Mouse (Mus musculus): ENCODE data around the gene Pex16. TPM values are rescaled to one million over a fixed set of nuclear protein-coding genes. Genes with fewer than 3 reads are reported as not detected.
A peak's percentile ranks its signal among the peaks of the same experiment; 100 is the strongest.

Gene Pex16
- 10 to 100 TPM; 34.9 to 36.1 TPM for total RNA-seq (2021)
- long read RNA-seq, experiment 1, transcript Pex16-201 (11 exons, 1,392 nt): major isoform, 19 of 34 reads
- long read RNA-seq, experiment 1, partial matches to known transcripts: 4 of 34 reads
- long read RNA-seq, experiment 1, other reads (novel, unspliced or antisense): 11 of 34 reads
- long read RNA-seq, experiment 2, transcript Pex16-201 (11 exons, 1,392 nt): major isoform, 14 of 34 reads
- long read RNA-seq, experiment 2, partial matches to known transcripts: 9 of 34 reads
- long read RNA-seq, experiment 2, other reads (novel, unspliced or antisense): 11 of 34 reads

GRCm38 (mm10) chr2:92374514-92374913 is at the start of gene Pex16, which contains the start of gene Large2:
TSS of gene Pex16 (plus strand) at chr2:92374676.
TSS of gene Large2 (minus strand) at chr2:92374869.
- no peak for TF ChIP-seq CTCF (conservative IDR thresholded peaks at IDR 0.05)
- no peak for DNase-seq (ENCODE audit: low spot score in 2 of 2)
- Histone ChIP-seq H3K4me3 (peak within 1 kb of the TSS; percentile 94), H3K27ac (peak within 1 kb of the TSS; percentile 93)

- no peak for TF ChIP-seq CTCF (conservative IDR thresholded peaks at IDR 0.05)
- Histone ChIP-seq H3K27ac (no peak overlapping the region), H3K4me3 (no peak overlapping the region)
- DNase-seq (ENCODE audit: low spot score in 2 of 2): no peak
Observed at GRCm38 (mm10) chr2:92325676-92326075, 48.8 kb upstream of the Pex16 start.

GRCm38 (mm10) chr2:92326221-92326620 is 48.3 kb upstream of the Pex16 start:
- DNase-seq (ENCODE audit: low spot score in 2 of 2): no peak
- no peak overlapping the region for H3K4me3 ChIP-seq
- no peak for TF ChIP-seq CTCF (conservative IDR thresholded peaks at IDR 0.05)
- H3K27ac ChIP-seq: no peak overlapping the region

- Histone ChIP-seq H3K4me3 (no peak overlapping the region), H3K27ac (no peak overlapping the region)
- TF ChIP-seq CTCF (conservative IDR thresholded peaks at IDR 0.05): no peak
- DNase-seq (ENCODE audit: low spot score in 2 of 2): no peak
Observed at GRCm38 (mm10) chr2:92327601-92328000, 46.9 kb upstream of the Pex16 start.

GRCm38 (mm10) chr2:92328206-92328605 is 46.3 kb upstream of the Pex16 start:
- Histone ChIP-seq H3K4me3 (no peak overlapping the region), H3K27ac (no peak overlapping the region)
- no peak for DNase-seq (ENCODE audit: low spot score in 2 of 2)
- no peak for TF ChIP-seq CTCF (conservative IDR thresholded peaks at IDR 0.05)

GRCm38 (mm10) chr2:92330840-92331239 is 43.6 kb upstream of the Pex16 start:
- TF ChIP-seq CTCF (conservative IDR thresholded peaks at IDR 0.05): peak; percentile 87
- no peak overlapping the region for H3K4me3 ChIP-seq
- peak; percentile 56 to 64 for DNase-seq (ENCODE audit: low spot score in 2 of 2)
- H3K27ac ChIP-seq: no peak overlapping the region; the same call in 1 of the 2 replicates

- no peak for DNase-seq (ENCODE audit: low spot score in 2 of 2)
- TF ChIP-seq CTCF (conservative IDR thresholded peaks at IDR 0.05): no peak
- Histone ChIP-seq H3K4me3 (no peak overlapping the region), H3K27ac (no peak overlapping the region)
Observed at GRCm38 (mm10) chr2:92331410-92331809, 43.1 kb upstream of the Pex16 start.

- TF ChIP-seq CTCF (conservative IDR thresholded peaks at IDR 0.05): no peak
- no peak overlapping the region for H3K4me3 ChIP-seq
- no peak for DNase-seq (ENCODE audit: low spot score in 2 of 2)
- no peak overlapping the region for H3K27ac ChIP-seq
Observed at GRCm38 (mm10) chr2:92331871-92332270, 42.6 kb upstream of the Pex16 start.

GRCm38 (mm10) chr2:92342418-92342817 is 32.1 kb upstream of the Pex16 start:
- no peak for DNase-seq (ENCODE audit: low spot score in 2 of 2)
- H3K27ac ChIP-seq: no peak overlapping the region
- no peak overlapping the region for H3K4me3 ChIP-seq

GRCm38 (mm10) chr2:92347191-92347590 is 27.3 kb upstream of the Pex16 start:
- TF ChIP-seq CTCF (conservative IDR thresholded peaks at IDR 0.05): no peak
- Histone ChIP-seq H3K4me3 (no peak overlapping the region), H3K27ac (no peak overlapping the region)
- DNase-seq (ENCODE audit: low spot score in 2 of 2): no peak

More at GRCm38 (mm10) chr2:92342418-92342817, 32.1 kb upstream of the Pex16 start:
- TF ChIP-seq CTCF (conservative IDR thresholded peaks at IDR 0.05): no peak

- H3K27ac ChIP-seq: peak overlapping the region; percentile 50
- no peak for DNase-seq (ENCODE audit: low spot score in 2 of 2)
- no peak overlapping the region for H3K4me3 ChIP-seq
- TF ChIP-seq CTCF (conservative IDR thresholded peaks at IDR 0.05): no peak
Observed at GRCm38 (mm10) chr2:92349589-92350425, 24.7 kb upstream of the Pex16 start.

- no peak for DNase-seq (ENCODE audit: low spot score in 2 of 2)
- Histone ChIP-seq H3K4me3 (no peak overlapping the region), H3K27ac (no peak overlapping the region)
- TF ChIP-seq CTCF (conservative IDR thresholded peaks at IDR 0.05): no peak
Observed at GRCm38 (mm10) chr2:92350686-92351085, 23.8 kb upstream of the Pex16 start.

GRCm38 (mm10) chr2:92353402-92353801 is 21.1 kb upstream of the Pex16 start:
- DNase-seq (ENCODE audit: low spot score in 2 of 2): no peak
- no peak overlapping the region for H3K4me3 ChIP-seq
- H3K27ac ChIP-seq: no peak overlapping the region; the same call in 1 of the 2 replicates
- no peak for TF ChIP-seq CTCF (conservative IDR thresholded peaks at IDR 0.05)
